Mouse (Mus musculus): ENCODE measurements around the gene Lima1. TPM values are rescaled to one million over a fixed set of nuclear protein-coding genes. Genes with fewer than 3 reads are reported as not detected.
"Not testable (repeated sequence)": the region's sequence is repeated elsewhere in the genome, so short reads cannot be mapped to it uniquely, and the experiment has no call there.

The Lima1 gene
- total and polyA plus RNA-seq, 2 experiments from 2014 or later: 6.9 to 8.0 TPM

DNA sequence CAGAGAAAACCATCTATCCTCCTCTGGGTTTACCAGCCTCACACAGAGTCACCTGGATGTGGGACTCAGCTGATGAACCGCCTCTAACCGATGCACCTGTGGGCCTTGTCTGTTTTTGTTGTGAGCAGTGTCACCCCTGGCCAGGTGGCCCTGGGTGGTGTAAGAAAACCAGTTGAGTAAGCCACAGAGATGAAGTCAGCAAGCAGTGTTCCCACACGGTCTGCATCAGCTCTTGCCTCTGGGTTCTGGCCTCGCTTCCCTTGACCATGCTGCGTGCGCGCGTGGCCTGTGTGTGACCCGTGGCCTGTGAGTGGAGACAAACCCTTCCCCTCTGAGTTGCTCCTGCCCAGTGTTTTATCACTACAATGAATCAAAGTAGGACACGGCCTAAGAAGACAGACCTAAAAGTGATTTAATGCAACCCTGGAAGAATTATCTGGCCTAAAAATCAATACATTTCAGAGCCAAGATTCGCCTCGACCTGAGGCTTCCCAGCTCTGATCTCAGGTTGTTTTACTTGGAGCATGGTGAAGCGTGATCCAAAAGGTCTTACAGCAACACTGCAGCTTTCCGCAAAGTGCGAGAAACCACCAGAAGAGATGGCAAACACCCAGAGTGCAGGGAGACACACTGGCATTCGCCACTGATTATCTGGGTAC, 96.5 kb downstream of the Lima1 start:
- Histone ChIP-seq H3K9me3 (ENCODE audit: low read length) (no peaks in the 10 kb centered on the region), H3K4me1 (ENCODE audit: insufficient read depth, low read length) (no peaks in the 10 kb centered on the region), H3K9ac (replicated peaks; ENCODE audit: low read length) (no peak overlapping the region), H3K4me3 (ENCODE audit: low read length) (no peak overlapping the region), H3K4me2 (ENCODE audit: low read depth, low read length) (no peak overlapping the region), H3K27ac (no peak overlapping the region), H3K27me3 (ENCODE audit: insufficient read depth, low read length) (no peaks in the 10 kb centered on the region), H3K36me3 (ENCODE audit: insufficient read depth, low read length) (no peaks in the 10 kb centered on the region)
- ATAC-seq (peak; percentile 27; the same call in 1 of the 2 replicates), DNase-seq (ENCODE audit: low spot score) (no peak)
- TF ChIP-seq CTCF (IDR thresholded peaks at IDR 0.05; ENCODE audit: low read depth): no peak
- 95% methylated on average over 16 of the region's 16 CpGs for WGBS

- ATAC-seq: no peak
Measured at GRCm38 (mm10) chr15:99778148-99778547, 97.1 kb downstream of the Lima1 start.

DNA sequence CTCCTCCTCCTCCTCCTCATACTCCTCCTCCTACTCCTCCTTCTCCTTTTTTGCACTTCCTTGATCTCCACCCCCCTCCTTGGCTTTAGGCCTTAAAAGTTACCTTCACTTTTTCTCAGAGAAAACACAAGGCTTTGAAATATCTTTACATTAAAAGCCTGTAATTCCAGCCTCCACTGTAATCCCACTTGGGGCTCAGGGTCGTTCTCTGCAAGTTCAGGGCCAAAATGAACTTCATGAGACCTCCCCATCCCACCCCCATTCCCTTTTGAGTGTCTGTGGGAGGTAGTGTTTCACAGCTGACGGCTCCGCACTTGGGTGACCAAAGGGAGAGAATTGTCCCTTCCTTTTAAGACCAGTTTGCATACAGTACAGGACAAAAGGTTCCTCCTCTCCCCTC, 102.3 kb downstream of the Lima1 start:
- Histone ChIP-seq H3K27me3 (ENCODE audit: insufficient read depth, low read length) (no peaks in the 10 kb centered on the region), H3K4me2 (ENCODE audit: low read depth, low read length) (peak overlapping the region; percentile 74; the same call in 1 of the 2 replicates), H3K4me1 (ENCODE audit: insufficient read depth, low read length) (peaks cover 5% of the 10 kb centered on the region; the same call in 1 of the 2 replicates), H3K27ac (no peak overlapping the region), H3K36me3 (ENCODE audit: insufficient read depth, low read length) (no peaks in the 10 kb centered on the region), H3K9me3 (ENCODE audit: low read length) (no peaks in the 10 kb centered on the region), H3K4me3 (ENCODE audit: low read length) (no peak overlapping the region), H3K9ac (replicated peaks; ENCODE audit: low read length) (no peak overlapping the region)
- 31% methylated on average over 3 of the region's 3 CpGs for WGBS
- TF ChIP-seq CTCF (IDR thresholded peaks at IDR 0.05; ENCODE audit: low read depth): no peak
- ATAC-seq (no peak), DNase-seq (ENCODE audit: low spot score) (no peak)

More at GRCm38 (mm10) chr15:99778148-99778547, 97.1 kb downstream of the Lima1 start:
- Histone ChIP-seq H3K9me3 (ENCODE audit: low read length) (no peaks in the 10 kb centered on the region), H3K4me2 (ENCODE audit: low read depth, low read length) (no peak overlapping the region), H3K27me3 (ENCODE audit: insufficient read depth, low read length) (no peaks in the 10 kb centered on the region), H3K4me3 (ENCODE audit: low read length) (no peak overlapping the region), H3K36me3 (ENCODE audit: insufficient read depth, low read length) (no peaks in the 10 kb centered on the region), H3K27ac (no peak overlapping the region), H3K9ac (replicated peaks; ENCODE audit: low read length) (no peak overlapping the region), H3K4me1 (ENCODE audit: insufficient read depth, low read length) (no peaks in the 10 kb centered on the region)
- peak; percentile 85 for DNase-seq (ENCODE audit: low spot score)
- peak; percentile 84 for TF ChIP-seq CTCF (IDR thresholded peaks at IDR 0.05; ENCODE audit: low read depth)
- 20% methylated on average over 7 of the region's 7 CpGs for WGBS

DNA sequence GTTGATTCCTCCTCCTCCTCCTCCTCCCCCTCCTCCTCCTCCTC, 102.6 kb downstream of the Lima1 start, which contains the start of gene Cers5:
Gene Cers5 (minus strand): TSS at position 5 of the 44 bp plus-strand sequence.
- ATAC-seq; H3K36me3 ChIP-seq (ENCODE audit: insufficient read depth, low read length); H3K4me1 ChIP-seq (ENCODE audit: insufficient read depth, low read length); H3K27me3 ChIP-seq (ENCODE audit: insufficient read depth, low read length); H3K9me3 ChIP-seq (ENCODE audit: low read length); DNase-seq (ENCODE audit: low spot score): not testable (repeated sequence)
- peak within 1 kb of the TSS; percentile 86 for H3K27ac ChIP-seq
- peak within 1 kb of the TSS; percentile 79 for H3K4me3 ChIP-seq (ENCODE audit: low read length)
- H3K9ac ChIP-seq (replicated peaks; ENCODE audit: low read length): peak within 1 kb of the TSS; percentile 90
- peak within 1 kb of the TSS; percentile 74 for H3K4me2 ChIP-seq (ENCODE audit: low read depth, low read length)

DNA sequence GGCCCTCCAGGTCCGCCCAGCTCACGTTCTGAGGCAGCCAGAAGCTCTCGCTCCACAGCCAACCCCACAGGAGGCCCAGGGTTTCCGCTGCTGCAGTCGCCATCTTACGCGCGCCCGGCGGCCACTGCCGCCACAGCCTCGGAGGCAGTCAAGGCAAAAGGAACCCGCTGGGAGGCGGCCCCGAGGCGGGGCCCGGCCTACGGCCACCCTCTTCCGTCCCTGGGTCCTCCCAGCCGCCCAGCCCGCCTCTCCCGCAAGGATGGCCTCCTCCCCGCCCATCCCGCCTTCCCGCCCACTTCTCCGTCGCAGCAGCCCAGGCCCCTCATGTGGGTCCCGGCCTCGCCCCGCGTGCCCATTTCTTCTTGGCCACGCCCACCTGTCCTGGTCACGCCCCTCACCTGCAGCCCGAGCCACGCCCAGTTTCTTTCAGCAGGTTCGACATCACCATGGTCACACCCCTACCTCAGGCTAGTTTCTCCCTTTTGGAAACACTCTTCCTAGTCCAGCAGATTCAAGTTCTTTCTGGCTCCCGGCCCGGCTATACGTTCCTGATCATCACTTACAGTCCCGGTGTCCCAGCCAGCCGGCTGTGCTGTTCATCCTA, 102.9 kb downstream of the Lima1 start:
- Histone ChIP-seq H3K4me1 (ENCODE audit: insufficient read depth, low read length) (peaks cover 5% of the 10 kb centered on the region; the same call in 1 of the 2 replicates), H3K9me3 (ENCODE audit: low read length) (no peaks in the 10 kb centered on the region), H3K9ac (replicated peaks; ENCODE audit: low read length) (peak overlapping the region; percentile 90), H3K27ac (peak overlapping the region; percentile 86), H3K4me2 (ENCODE audit: low read depth, low read length) (peak overlapping the region; percentile 74), H3K27me3 (ENCODE audit: insufficient read depth, low read length) (no peaks in the 10 kb centered on the region), H3K36me3 (ENCODE audit: insufficient read depth, low read length) (no peaks in the 10 kb centered on the region), H3K4me3 (ENCODE audit: low read length) (peak overlapping the region; percentile 79)
- peak; percentile 91 for ATAC-seq
- TF ChIP-seq CTCF (IDR thresholded peaks at IDR 0.05; ENCODE audit: low read depth): peak; percentile 31; the same call in 1 of the 2 replicates
- WGBS: under 1% methylated on average over 40 of the region's 41 CpGs
- DNase-seq (ENCODE audit: low spot score): peak; percentile 89

- Histone ChIP-seq H3K4me3 (ENCODE audit: low read length) (peak overlapping the region; percentile 79), H3K9me3 (ENCODE audit: low read length) (no peaks in the 10 kb centered on the region), H3K4me2 (ENCODE audit: low read depth, low read length) (peak overlapping the region; percentile 74), H3K4me1 (ENCODE audit: insufficient read depth, low read length) (peaks cover 5% of the 10 kb centered on the region; the same call in 1 of the 2 replicates), H3K27ac (peak overlapping the region; percentile 86), H3K36me3 (ENCODE audit: insufficient read depth, low read length) (no peaks in the 10 kb centered on the region), H3K9ac (replicated peaks; ENCODE audit: low read length) (peak overlapping the region; percentile 90), H3K27me3 (ENCODE audit: insufficient read depth, low read length) (no peaks in the 10 kb centered on the region)
- peak; percentile 55 for DNase-seq (ENCODE audit: low spot score)
- peak; percentile 75 for ATAC-seq
- TF ChIP-seq CTCF (IDR thresholded peaks at IDR 0.05; ENCODE audit: low read depth): no peak
- under 1% methylated on average over 59 of the region's 59 CpGs for WGBS
Measured at GRCm38 (mm10) chr15:99771601-99772276, 103.5 kb downstream of the Lima1 start.

DNA sequence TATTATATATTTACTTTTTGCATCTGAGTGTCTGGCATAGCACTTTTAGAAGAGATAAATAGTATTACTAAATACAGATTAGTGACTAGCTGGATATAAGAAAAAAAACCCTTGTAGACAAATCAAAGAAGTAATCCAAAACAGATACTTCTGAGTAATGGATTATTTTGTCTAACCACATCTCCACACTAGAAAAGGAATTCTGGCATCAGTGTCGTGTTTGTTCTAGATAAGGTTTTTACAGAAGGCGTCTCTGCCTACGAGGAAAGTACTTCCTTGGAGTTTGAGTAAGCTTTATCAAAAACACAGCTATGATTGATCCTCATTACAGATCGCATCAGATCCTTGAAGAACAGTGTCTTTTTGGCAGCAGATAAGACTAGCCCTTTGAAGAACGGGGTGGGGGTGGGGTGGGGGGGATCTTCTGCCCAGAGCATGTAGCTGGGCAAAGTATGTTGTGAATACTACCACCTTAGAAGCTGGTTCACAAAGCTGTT, 104.2 kb downstream of the Lima1 start:
- 22% methylated on average over 5 of the region's 5 CpGs for WGBS
- no peak overlapping the region for H3K27ac ChIP-seq
- no peak for ATAC-seq
- H3K4me2 ChIP-seq (ENCODE audit: low read depth, low read length): peak overlapping the region; percentile 74
- peak overlapping the region; percentile 79 for H3K4me3 ChIP-seq (ENCODE audit: low read length)
- no peak for DNase-seq (ENCODE audit: low spot score)
- no peak for TF ChIP-seq CTCF (IDR thresholded peaks at IDR 0.05; ENCODE audit: low read depth)
- H3K4me1 ChIP-seq (ENCODE audit: insufficient read depth, low read length): peaks cover 5% of the 10 kb centered on the region; the same call in 1 of the 2 replicates
- H3K36me3 ChIP-seq (ENCODE audit: insufficient read depth, low read length): no peaks in the 10 kb centered on the region
- no peaks in the 10 kb centered on the region for H3K9me3 ChIP-seq (ENCODE audit: low read length)
- H3K9ac ChIP-seq (replicated peaks; ENCODE audit: low read length): peak overlapping the region; percentile 90
- H3K27me3 ChIP-seq (ENCODE audit: insufficient read depth, low read length): no peaks in the 10 kb centered on the region

Data from hindbrain, postnatal 0 days (tissue).